Mouse (Mus musculus) bone marrow, adult 2 months (tissue): ENCODE results near the gene Cox17. TPM values are rescaled to one million over a fixed set of nuclear protein-coding genes. Genes with fewer than 3 reads are reported as not detected.

ENCODE experiments used
- H3K27ac ChIP-seq: fragments of 200-500 bp; 2 replicates; pipeline ENCODE4 v1.5.1; 2012; ENCODE audit warnings: low read depth, mild to moderate bottlenecking, control low read depth, inconsistent platforms, low read length; ENCODE audit not compliant: control insufficient read depth, poor library complexity, insufficient read depth
- H3K4me1 ChIP-seq: fragments of 200-500 bp; 2 replicates; pipeline ENCODE4 v1.6.1; 2011; ENCODE audit warnings: low read length; ENCODE audit not compliant: control insufficient read depth, insufficient read depth
- H3K4me3 ChIP-seq: fragments of 200-500 bp; replicated peaks from 2 replicates; pipeline ENCODE3; 2011; ENCODE audit warnings: mild to moderate bottlenecking, low read depth, low read length, control low read depth; ENCODE audit not compliant: control insufficient read depth
- CTCF ChIP-seq: fragments of 200-500 bp; IDR thresholded peaks from 2 replicates; pipeline ENCODE4 v1.5.1; 2011; ENCODE audit warnings: low read length, control low read depth; ENCODE audit not compliant: control insufficient read depth, insufficient read depth
- POLR2A ChIP-seq: fragments of 200-500 bp; IDR thresholded peaks from 2 replicates; pipeline ENCODE4 v1.6.1; 2011; ENCODE audit warnings: low read depth, mild to moderate bottlenecking, control low read depth, low read length, borderline replicate concordance; ENCODE audit not compliant: control insufficient read depth
- WGBS: fragments of 180-500 bp; shearing (Covaris S2); methylation state at CpG from one replicate; pipeline ENCODE4 v1.1.7; 2018; 5-methylcytosine and 5-hydroxymethylcytosine counted together
- polyA plus RNA-seq: library from polyadenylated mRNA; stranded (reverse); fragments of >200 nt; gene quantifications from 2 replicates; pipeline ENCODE4 v1.2.4, GENCODE M21; 2011; ENCODE audit warnings: low replicate concordance; ENCODE audit not compliant: missing spikeins, insufficient read depth, insufficient read length

Gene Cox17
- polyA plus RNA-seq, 1 experiment: 219 TPM

GRCm38 (mm10) chr16:38341396-38342324, 5.1 kb upstream of the Cox17 start, which contains the start of gene Maats1:
TSS of gene Maats1 (minus strand) at chr16:38342143.
- WGBS: 39% methylated on average over 30 of the region's 30 CpGs
- TF ChIP-seq CTCF (no peak), POLR2A (no peak)

DNA sequence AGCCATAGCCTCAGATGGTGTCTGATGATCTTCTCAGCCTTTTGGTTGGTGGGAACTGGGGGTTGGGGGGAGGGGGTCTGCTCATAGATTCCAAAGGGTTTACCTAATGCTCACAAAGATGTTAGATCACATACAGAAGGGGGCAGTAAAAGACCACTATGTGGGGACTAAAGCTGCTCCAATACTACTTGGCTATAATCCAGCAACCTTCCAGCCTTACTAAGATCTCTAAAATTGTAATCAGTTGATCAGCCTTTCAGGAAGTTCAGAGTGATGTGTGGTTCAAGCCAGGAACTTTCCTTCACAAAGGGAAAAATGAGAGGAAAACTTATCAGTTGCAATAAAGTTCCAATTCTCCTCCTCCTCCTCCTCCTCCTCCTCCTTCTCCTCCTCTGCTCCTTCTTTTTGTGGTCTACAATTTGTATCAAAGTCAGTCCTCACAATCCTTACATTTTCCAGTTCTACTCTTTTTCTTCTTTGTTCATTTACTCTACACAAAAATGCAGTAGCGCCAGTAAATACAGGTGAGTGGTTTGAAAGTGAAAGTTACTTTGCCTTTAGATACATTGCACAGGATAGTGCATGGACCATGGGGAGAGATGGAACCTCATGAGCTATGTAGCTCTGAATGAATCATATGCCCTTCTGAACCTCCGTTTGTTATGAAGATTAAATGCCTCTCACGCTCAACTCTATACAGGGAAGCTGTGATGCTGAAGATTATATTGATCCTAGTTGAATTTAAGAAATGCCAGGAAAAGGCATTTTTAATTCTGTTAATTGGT, 1.7 kb upstream of the Cox17 start:
- Histone ChIP-seq H3K4me1 (no peaks in the 10 kb centered on the region; the same call in 1 of the 2 replicates), H3K27ac (no peak overlapping the region), H3K4me3 (no peak overlapping the region)
- WGBS: 77% methylated on average over 3 of the region's 3 CpGs
- no peak for TF ChIP-seq POLR2A
- no peak for TF ChIP-seq CTCF

More at GRCm38 (mm10) chr16:38341396-38342324, 5.1 kb upstream of the Cox17 start, which contains the start of gene Maats1:
- Histone ChIP-seq H3K27ac (no peak within 1 kb of the TSS), H3K4me3 (no peak within 1 kb of the TSS), H3K4me1 (no peaks in the 10 kb centered on the region)

DNA sequence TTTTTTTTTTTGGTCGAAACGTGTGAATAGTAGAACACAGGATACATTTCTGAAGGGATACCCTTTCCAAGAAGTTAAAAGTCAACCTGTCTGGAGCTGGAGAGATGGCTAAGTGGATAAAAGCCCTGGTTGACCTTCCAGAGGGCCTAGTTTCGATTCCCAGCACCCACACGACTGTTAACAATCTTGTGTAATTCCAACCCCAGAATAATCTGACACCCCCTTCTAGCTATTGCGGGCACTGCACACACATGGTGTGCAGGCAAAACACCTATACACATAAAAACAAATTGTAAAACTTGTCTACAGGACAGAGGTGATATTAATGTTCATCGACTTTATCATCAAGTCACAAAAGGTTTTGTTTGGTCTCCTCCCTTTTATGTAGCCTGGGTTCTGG, 797 bp downstream of the Cox17 start:
- TF ChIP-seq POLR2A (no peak), CTCF (no peak)
- Histone ChIP-seq H3K4me1 (no peaks in the 10 kb centered on the region; the same call in 1 of the 2 replicates), H3K4me3 (peak overlapping the region; percentile 62), H3K27ac (no peak overlapping the region)
- 34% methylated on average over 6 of the region's 6 CpGs for WGBS

DNA sequence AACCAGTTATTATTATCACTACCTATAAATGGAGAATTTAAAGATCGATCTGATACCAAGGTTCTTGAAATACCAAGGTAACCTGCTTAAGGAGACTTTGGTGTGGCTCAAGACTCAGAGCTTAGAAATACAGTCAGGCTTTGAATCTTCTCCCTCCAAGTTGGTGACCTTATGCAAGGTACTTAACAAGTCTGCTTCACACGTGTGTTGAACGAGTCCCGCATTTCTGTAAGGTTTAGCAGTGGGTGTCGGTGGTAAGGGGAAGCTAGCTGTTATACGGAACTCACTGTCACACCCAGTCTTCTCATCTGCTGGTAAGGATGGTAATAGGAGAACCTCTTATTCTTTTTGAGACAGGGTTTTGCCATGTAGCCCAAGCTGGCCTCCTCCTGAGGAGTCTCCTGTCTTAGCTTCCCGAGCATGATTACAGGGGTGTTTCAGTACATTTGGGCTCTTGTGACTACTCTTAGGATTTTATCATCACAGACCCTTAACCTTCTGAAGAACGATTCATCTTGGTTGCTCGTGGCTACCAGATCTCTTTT, 1.5 kb downstream of the Cox17 start:
- Histone ChIP-seq H3K27ac (no peak overlapping the region), H3K4me3 (peak overlapping the region; percentile 33), H3K4me1 (no peaks in the 10 kb centered on the region; the same call in 1 of the 2 replicates)
- WGBS: 61% methylated on average over 9 of the region's 9 CpGs
- TF ChIP-seq CTCF (no peak), POLR2A (no peak)

DNA sequence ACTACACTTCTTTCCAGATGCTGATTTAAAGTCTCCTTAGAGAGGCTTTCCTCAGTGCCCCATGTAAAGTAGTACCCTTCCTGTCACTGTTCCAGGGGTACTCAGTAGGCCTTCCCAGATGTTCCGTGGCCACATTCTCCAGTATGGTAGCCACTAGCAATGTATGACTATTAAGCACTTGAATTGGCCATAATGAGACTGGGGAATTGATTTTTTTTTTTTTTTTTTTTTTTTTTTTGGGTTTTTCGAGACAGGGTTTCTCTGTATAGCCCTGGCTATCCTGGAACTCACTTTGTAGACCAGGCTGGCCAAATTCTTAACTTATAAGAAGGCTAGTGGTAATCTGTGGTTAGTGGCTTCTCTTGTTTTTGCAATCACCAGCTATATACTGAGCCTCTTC, 3.1 kb downstream of the Cox17 start:
- WGBS: 83% methylated on average over 2 of the region's 2 CpGs
- Histone ChIP-seq H3K4me1 (no peaks in the 10 kb centered on the region; the same call in 1 of the 2 replicates), H3K27ac (no peak overlapping the region), H3K4me3 (no peak overlapping the region)
- TF ChIP-seq POLR2A (no peak), CTCF (no peak)

GRCm38 (mm10) chr16:38350361-38350855, 3.6 kb downstream of the Cox17 start:
- H3K27ac ChIP-seq: no peak overlapping the region
- WGBS: 66% methylated on average over 7 of the region's 7 CpGs
- H3K4me3 ChIP-seq: no peak overlapping the region
- no peak for TF ChIP-seq CTCF
- no peak for TF ChIP-seq POLR2A
- H3K4me1 ChIP-seq: no peaks in the 10 kb centered on the region; the same call in 1 of the 2 replicates

- no peak overlapping the region for H3K27ac ChIP-seq
- H3K4me1 ChIP-seq: no peaks in the 10 kb centered on the region; the same call in 1 of the 2 replicates
- TF ChIP-seq POLR2A (no peak), CTCF (no peak)
- H3K4me3 ChIP-seq: no peak overlapping the region
- whole genome bisulfite sequencing: 65% methylated on average over 6 of the region's 6 CpGs
Observed at GRCm38 (mm10) chr16:38350939-38351338, 4.1 kb downstream of the Cox17 start.

DNA sequence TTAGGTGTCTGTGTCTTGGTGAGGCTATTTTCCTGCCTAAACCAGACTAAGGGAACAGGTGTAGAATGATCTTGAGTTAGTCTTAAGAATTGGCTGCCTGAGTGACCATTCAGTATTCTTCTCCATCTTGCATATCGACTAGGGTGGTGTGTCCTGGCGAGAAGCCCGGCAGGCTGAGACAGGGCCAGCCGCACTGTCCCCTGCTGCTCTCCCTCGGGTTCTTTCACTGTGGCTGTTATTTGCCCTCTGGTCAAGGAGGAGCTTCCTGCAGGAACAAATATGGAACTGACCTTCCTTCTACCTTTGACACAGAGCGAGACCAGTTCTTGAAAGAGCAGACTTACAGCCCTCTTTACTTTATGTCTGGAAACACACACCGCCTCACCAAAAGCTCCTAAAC, 5.2 kb downstream of the Cox17 start:
- H3K4me1 ChIP-seq: no peaks in the 10 kb centered on the region; the same call in 1 of the 2 replicates
- 87% methylated on average over 7 of the region's 7 CpGs for WGBS
- TF ChIP-seq POLR2A: no peak
- no peak for TF ChIP-seq CTCF
- H3K4me3 ChIP-seq: no peak overlapping the region
- H3K27ac ChIP-seq: no peak overlapping the region
